Mouse (Mus musculus): ENCODE data around the gene Ldhb. TPM values are rescaled to one million over a fixed set of nuclear protein-coding genes. Genes with fewer than 3 reads are reported as not detected.

Ldhb gene
- total RNA-seq, 2 experiments from 2014 or later, result 112 to 138 TPM

DNA sequence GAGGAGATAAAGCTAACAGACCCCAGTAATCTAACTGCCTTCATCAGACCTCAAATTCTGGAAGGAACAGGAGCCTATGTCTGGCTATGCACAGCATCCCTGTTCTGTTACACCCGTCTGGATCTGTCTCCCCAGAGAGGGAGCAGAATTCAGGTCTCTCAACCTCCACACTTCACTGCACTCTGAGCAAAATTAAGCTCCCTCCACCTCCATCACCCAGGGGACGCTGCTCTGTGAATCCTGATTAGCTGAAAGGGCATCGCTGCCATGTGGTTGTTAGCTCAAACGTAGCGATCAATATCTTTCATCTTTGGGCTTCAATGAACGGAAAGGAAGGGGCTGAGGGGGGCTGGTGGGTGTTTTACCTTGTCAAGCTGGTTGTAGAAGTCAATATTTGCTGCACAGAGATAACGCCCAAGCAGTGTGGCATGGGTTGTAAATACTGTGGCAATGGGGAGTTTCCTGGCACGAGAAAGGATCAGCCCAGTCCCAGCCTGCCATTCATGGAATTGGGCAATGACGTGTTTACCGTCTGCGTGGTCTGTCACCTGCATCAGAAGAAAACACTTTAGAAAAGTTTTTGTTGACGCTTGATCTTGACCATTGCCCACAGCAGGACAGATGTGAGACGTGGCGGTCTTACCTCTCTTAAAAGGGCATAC lies 48.6 kb downstream of the Ldhb start:
- intact Hi-C loops (cut with DNase I; ENCODE audit: low total_unique reads), result no loop called here
- no peak for DNase-seq

DNA sequence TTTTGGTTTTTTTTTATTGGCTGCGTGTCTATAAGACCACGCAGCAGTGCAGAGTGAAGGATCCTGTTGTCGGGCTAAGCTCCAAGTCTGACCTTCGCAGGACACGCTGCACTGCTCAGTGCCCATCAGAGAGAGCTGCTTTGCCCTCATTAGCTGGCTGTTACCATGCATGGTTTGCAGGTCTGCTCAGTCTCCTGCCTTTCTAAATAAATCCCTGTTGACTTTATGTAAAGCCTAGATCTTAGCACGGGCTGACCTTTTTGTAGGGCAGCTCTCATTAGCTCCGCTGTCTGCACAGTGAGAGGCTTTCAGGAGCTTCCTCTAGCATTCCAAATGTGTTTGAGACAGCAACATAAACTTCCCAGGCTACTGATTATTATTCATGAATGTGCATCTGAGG lies 49.7 kb downstream of the Ldhb start:
- intact Hi-C loops (cut with DNase I; ENCODE audit: low total_unique reads), result no loop called here

DNA sequence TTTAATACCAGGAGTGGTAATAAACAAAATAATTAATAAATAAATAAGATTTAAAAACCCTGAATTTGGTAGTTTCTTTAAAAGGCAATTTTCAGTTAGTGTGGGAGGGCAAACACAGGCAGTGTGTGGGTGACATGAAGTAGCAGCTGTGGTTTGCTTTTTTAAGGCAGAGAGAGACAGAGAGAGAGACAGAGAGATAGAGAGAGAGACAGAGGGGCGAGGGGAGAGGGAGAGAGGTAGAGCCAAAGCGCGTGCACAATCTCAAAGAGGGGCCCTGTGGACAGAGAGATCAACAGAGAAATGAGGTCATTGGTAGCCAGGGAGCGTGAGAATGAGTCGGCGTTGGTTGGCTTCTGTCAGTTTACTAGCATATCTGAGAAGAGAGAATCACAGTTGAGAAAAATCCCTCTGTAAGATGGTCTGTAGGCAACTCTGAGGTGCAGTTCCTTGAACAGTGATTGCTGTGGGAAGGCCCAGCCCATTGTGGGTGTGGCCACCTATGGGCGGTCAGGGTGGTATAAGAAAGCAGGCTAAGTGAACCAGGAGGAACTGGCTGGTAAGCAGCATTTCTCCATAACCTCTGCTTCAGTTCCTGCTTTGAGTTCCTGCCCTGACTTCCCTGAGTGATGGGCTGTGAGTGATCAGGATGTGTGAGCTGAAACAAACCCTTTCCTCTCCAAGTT lies 52.3 kb downstream of the Ldhb start:
- DNase-seq, result no peak
- intact Hi-C loops (cut with DNase I; ENCODE audit: low total_unique reads), result no loop called here

More for the DNA sequence above, 49.7 kb downstream of the Ldhb start:
- DNase-seq, result no peak

DNA sequence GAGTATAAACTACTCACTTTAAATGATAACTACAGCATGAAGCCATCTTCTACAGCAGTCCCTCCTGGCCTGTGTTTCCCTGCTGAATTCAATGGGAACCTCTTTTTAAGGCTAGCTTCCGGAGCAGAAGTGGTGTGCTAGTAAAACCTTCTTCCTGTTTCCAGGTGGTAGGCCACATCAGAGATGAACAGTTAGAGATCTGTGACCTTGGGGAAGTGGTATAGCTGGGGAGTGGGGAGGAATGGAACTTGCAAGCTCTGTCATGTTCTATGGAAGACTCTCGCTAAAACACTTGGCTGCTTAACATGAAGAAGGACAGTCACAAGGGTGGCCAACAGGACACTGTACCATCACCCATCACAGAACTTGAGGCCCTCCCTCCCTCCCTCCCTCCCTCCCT lies 54.4 kb downstream of the Ldhb start:
- no peak for DNase-seq
- intact Hi-C loops (cut with DNase I; ENCODE audit: low total_unique reads), result no loop called here

DNA sequence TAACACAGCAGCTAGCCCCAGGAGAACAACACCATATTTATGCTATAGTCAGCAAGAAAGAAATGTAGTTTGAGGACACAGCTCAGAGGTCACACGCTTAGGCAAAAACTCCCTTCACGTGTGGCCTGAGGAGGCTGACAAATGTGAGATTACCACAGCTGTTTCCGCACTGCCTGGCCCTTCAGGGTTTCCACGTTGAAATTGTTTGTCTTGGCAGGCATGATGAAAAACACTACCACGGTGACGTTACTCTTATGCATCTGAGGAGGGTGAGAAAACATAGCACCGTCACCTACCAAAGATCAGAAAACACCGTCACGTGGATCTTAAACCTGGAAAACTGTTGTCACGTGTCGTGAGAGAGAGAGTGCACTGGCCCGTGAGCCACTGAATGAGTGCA lies 56.4 kb downstream of the Ldhb start:
- no peak for DNase-seq
- intact Hi-C loops (cut with DNase I; ENCODE audit: low total_unique reads), result no loop called here

Other genes starting within 250 kb of the Ldhb start
- not detected for gene Iapp, start 209.5 kb downstream of the Ldhb start, total RNA-seq (2021)
- not detected for gene Slco1a5, start 185.0 kb downstream of the Ldhb start, total RNA-seq (2021)
- 1 to 10 TPM; 7.3 to 8.3 TPM for gene Pyroxd1, start 162.3 kb downstream of the Ldhb start, total RNA-seq (2021)
- 1 to 10 TPM; 3.9 to 4.9 TPM for gene Recql, start 120.9 kb downstream of the Ldhb start, total RNA-seq (2021)
- gene Golt1b, start 120.7 kb downstream of the Ldhb start, total RNA-seq (2021), result 10 to 100 TPM; 15.3 to 18.3 TPM
- gene Spx, start 94.5 kb downstream of the Ldhb start, total RNA-seq (2021), result under 1 TPM in 1 of 2 experiments, not detected in 1; 0.60 TPM
- under 1 TPM in 1 of 2 experiments, not detected in 1; 0.31 TPM for gene Gys2, start 34.8 kb downstream of the Ldhb start, total RNA-seq (2021)
- 10 to 100 TPM; 20.7 to 21.4 TPM for gene Kcnj8, start 63.7 kb upstream of the Ldhb start, total RNA-seq (2021)
- 100 to 1,000 TPM; 126 to 127 TPM for gene Abcc9, start 194.4 kb upstream of the Ldhb start, total RNA-seq (2021)
- gene Cmas, start 248.7 kb upstream of the Ldhb start, total RNA-seq (2021), result 10 to 100 TPM; 24.9 to 31.1 TPM

Data from gastrocnemius, postnatal 14 days (tissue).